ENCODE assay signal across 8 mouse cellular contexts in the genomic region with DNA sequence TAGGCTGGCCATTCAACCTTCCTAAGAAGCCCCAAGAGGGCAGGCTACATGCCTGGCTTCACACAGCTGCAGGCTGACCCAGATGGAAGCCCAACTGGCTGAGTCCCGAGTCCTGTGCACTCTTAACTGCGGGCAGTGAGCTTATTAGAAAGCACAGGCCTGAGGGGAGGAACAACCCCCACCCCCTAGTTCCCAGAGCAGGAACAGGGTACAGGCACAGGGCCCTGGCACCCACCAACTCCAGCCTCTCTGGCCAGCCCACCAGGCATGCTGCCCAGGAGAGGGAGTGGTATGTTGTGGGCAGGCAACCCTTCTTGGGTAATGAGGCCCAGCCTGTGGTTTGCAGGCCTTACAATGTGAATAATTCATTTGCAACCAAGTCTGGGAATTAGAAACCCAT. TPM values are rescaled to one million over a fixed set of nuclear protein-coding genes. Genes with fewer than 3 reads are reported as not detected.
A peak's percentile ranks its signal among the peaks of the same experiment; 100 is the strongest.
DNase-seq lines count a peak whose midpoint lies in the region; ATAC-seq lines count a peak whose summit lies in the region.

No protein-coding gene starts in this region.

- no peak overlapping the region for H3K4me3 ChIP-seq in forebrain, embryonic 13.5 days
- H3K4me3 ChIP-seq in forebrain, embryonic 11.5 days (ENCODE audit: low read depth, low read length), result no peak overlapping the region

- H3K36me3 ChIP-seq in forebrain, embryonic 13.5 days (ENCODE audit: poor library complexity, severe bottlenecking), result no peaks in the 10 kb centered on the region
- no peaks in the 10 kb centered on the region for H3K36me3 ChIP-seq in forebrain, embryonic 11.5 days (ENCODE audit: control insufficient read depth, insufficient read depth, low read length)

- H3K27me3 ChIP-seq in forebrain, embryonic 13.5 days, result peaks cover 8% of the 10 kb centered on the region; the same call in 1 of the 2 replicates
- H3K27me3 ChIP-seq in forebrain, embryonic 11.5 days (ENCODE audit: control insufficient read depth, insufficient read depth, low read length), result 0 out of 2 replicates have a peak, but pooled peaks cover 3% of the 10 kb centered on the region

- ATAC-seq in forebrain, embryonic 13.5 days, result peak; percentile 60; the same call in 1 of the 2 replicates
- ATAC-seq in forebrain, embryonic 11.5 days (replicated peaks; ENCODE audit: low FRiP score), result no peak

- no peak for DNase-seq in forebrain, embryonic 11.5 days (ENCODE audit: low spot score)
- DNase-seq in MN1 (ENCODE audit: low spot score), result peak; percentile 74
- peak; percentile 51 to 68 for DNase-seq in frontal cortex, postnatal 36 days (ENCODE audit: low spot score in 2 of 2)
- peak; percentile 77 to 82 for DNase-seq in layer of hippocampus, postnatal 10 days (ENCODE audit: low spot score in 2 of 2)
- peak; percentile 48 for DNase-seq in ovary, postnatal 36 days (ENCODE audit: low spot score)
- DNase-seq in cerebellum, adult 9-10 months, result no peak
- no peak for DNase-seq in heart, adult 8-10 months (ENCODE audit: low spot score)

- no peak overlapping the region for H3K27ac ChIP-seq in forebrain, embryonic 13.5 days
- no peak overlapping the region for H3K27ac ChIP-seq in forebrain, embryonic 11.5 days (ENCODE audit: low read depth, low read length)

- no peak overlapping the region for H3K9ac ChIP-seq in forebrain, embryonic 13.5 days
- H3K9ac ChIP-seq in forebrain, embryonic 11.5 days (ENCODE audit: low read length), result no peak overlapping the region

- 33% methylated on average over 2 of the region's 2 CpGs for WGBS in forebrain, embryonic 13.5 days
- WGBS in forebrain, embryonic 11.5 days, result 63% methylated on average over 2 of the region's 2 CpGs

- H3K4me2 ChIP-seq in forebrain, embryonic 13.5 days, result no peak overlapping the region
- H3K4me2 ChIP-seq in forebrain, embryonic 11.5 days (ENCODE audit: low read depth, low read length, severe bottlenecking), result no peak overlapping the region

- peaks cover 43% of the 10 kb centered on the region for H3K4me1 ChIP-seq in forebrain, embryonic 13.5 days
- H3K4me1 ChIP-seq in forebrain, embryonic 11.5 days (replicated peaks; ENCODE audit: control insufficient read depth, insufficient read depth, low read length), result peaks cover 10% of the 10 kb centered on the region; the same call in 1 of the 2 replicates

- H3K9me3 ChIP-seq in forebrain, embryonic 13.5 days (replicated peaks), result no peaks in the 10 kb centered on the region
- H3K9me3 ChIP-seq in forebrain, embryonic 11.5 days (ENCODE audit: control insufficient read depth, low read length), result no peaks in the 10 kb centered on the region

RNA-seq across cellular contexts. Expression of gene Crb2, which starts 7.1 kb away (rescaled TPM):
- polyA plus RNA-seq in forebrain, embryonic 13.5 days (2015; fragmentation: Nextera tagmentation; extraction: Ambion mirVana), result 9.1 and 12.8 TPM in 2 replicates
- polyA plus RNA-seq in forebrain, embryonic 11.5 days (2014; fragmentation: Nextera tagmentation; extraction: Ambion mirVana), result 29.6 and 32.7 TPM in 2 replicates
- 1 to 10 TPM; 6.8 to 7.7 TPM for total RNA-seq in layer of hippocampus, postnatal 10 days (2021)
- total RNA-seq in heart, adult 8-10 months (2022), result 1 to 10 TPM in 1 of 4 experiments, under 1 TPM in 3; 0.41 to 1.1 (median 0.77) TPM

Comparison
In these comparisons a context has a peak if more than half of its experiments do, and no peak if none do; other contexts are left out.
1. DNase-seq: peak in MN1 (single experiment), frontal cortex, postnatal 36 days (2 of 2), layer of hippocampus, postnatal 10 days (2 of 2) and ovary, postnatal 36 days (single experiment); none in forebrain, embryonic 11.5 days (single experiment), cerebellum, adult 9-10 months (single experiment) and heart, adult 8-10 months (single experiment).